Mouse (Mus musculus) lung, embryonic 14.5 days (tissue): ENCODE results near the gene Myl9. TPM values are rescaled to one million over a fixed set of nuclear protein-coding genes. Genes with fewer than 3 reads are reported as not detected.
"Not testable (repeated sequence)": the region's sequence is repeated elsewhere in the genome, so short reads cannot be mapped to it uniquely, and the experiment has no call there.

Source experiments
- ATAC-seq: fragments of 200-750 bp; cut with Nextera tagmentation; 2 replicates; pipeline ENCODE4 v1.8.0; 2017; ENCODE audit warnings: mild to moderate bottlenecking, moderate TSS enrichment, moderate library complexity; ENCODE audit not compliant: insufficient read depth
- DNase-seq: peaks from one replicate; pipeline ENCODE4 v3.0.0-alpha.2; 2015
- H3K27ac ChIP-seq: fragments of 300-500 bp; sonication (generic); 2 replicates; pipeline ENCODE4 v1.5.1; 2014; ENCODE audit warnings: low read depth, mild to moderate bottlenecking, moderate library complexity
- H3K27me3 ChIP-seq: fragments of 300-500 bp; sonication (generic); 2 replicates; pipeline ENCODE4 v1.6.1; 2014; ENCODE audit warnings: low read length, control low read depth; ENCODE audit not compliant: insufficient read depth
- H3K36me3 ChIP-seq: fragments of 300-500 bp; sonication (generic); 2 replicates; pipeline ENCODE4 v1.6.1; 2014; ENCODE audit warnings: control low read depth; ENCODE audit not compliant: insufficient read depth
- H3K4me1 ChIP-seq: fragments of 300-500 bp; sonication (generic); 2 replicates; pipeline ENCODE4 v1.6.1; 2014; ENCODE audit warnings: antibody characterized with exemption, control low read depth; ENCODE audit not compliant: insufficient read depth
- H3K4me2 ChIP-seq: fragments of 300-500 bp; sonication (generic); 2 replicates; pipeline ENCODE4 v1.6.1; 2014; ENCODE audit warnings: mild to moderate bottlenecking
- H3K4me3 ChIP-seq: fragments of 300-500 bp; sonication (generic); 2 replicates; pipeline ENCODE4 v1.5.1; 2014; ENCODE audit warnings: low read depth, low read length
- H3K9ac ChIP-seq: fragments of 300-500 bp; sonication (generic); 2 replicates; pipeline ENCODE4 v1.6.1; 2014
- H3K9me3 ChIP-seq: fragments of 300-500 bp; sonication (generic); 2 replicates; pipeline ENCODE4 v1.6.1; 2016; ENCODE audit warnings: low read depth, low read length, control low read depth
- CTCF ChIP-seq: IDR thresholded peaks from 2 replicates; pipeline ENCODE4 v1.5.1; 2016; ENCODE audit warnings: antibody characterized with exemption, low read depth
- WGBS: fragments of 180-500 bp; shearing (Covaris S2); extraction: QIAGEN DNeasy Blood & Tissue Kit; methylation state at CpG from one replicate; pipeline ENCODE4 v1.1.7; 2014; 5-methylcytosine and 5-hydroxymethylcytosine counted together
- polyA plus RNA-seq: library from polyadenylated mRNA; unstranded; fragments of >200 nt; fragmentation: Nextera tagmentation; extraction: Ambion mirVana; gene quantifications from 2 replicates; pipeline ENCODE4 v1.2.1, GENCODE M21; 2014

The Myl9 gene
- polyA plus RNA-seq, 1 experiment from 2014 or later: 397 TPM

GRCm38 (mm10) chr2:156801045-156801444 lies 25.8 kb downstream of the Myl9 start:
- DNase-seq (no peak), ATAC-seq (no peak)
- Histone ChIP-seq H3K9ac (no peak overlapping the region), H3K4me2 (no peak overlapping the region), H3K4me3 (no peak overlapping the region), H3K27ac (no peak overlapping the region), H3K9me3 (peaks cover 5% of the 10 kb centered on the region; the same call in 1 of the 2 replicates), H3K36me3 (no peaks in the 10 kb centered on the region), H3K27me3 (no peaks in the 10 kb centered on the region), H3K4me1 (no peaks in the 10 kb centered on the region)
- 64% methylated on average over 4 of the region's 4 CpGs for WGBS
- no peak for TF ChIP-seq CTCF

GRCm38 (mm10) chr2:156802116-156802515 lies 26.9 kb downstream of the Myl9 start:
- H3K4me1 ChIP-seq, H3K9me3 ChIP-seq, H3K9ac ChIP-seq, DNase-seq, H3K27me3 ChIP-seq, ATAC-seq, H3K27ac ChIP-seq, H3K4me2 ChIP-seq, H3K4me3 ChIP-seq, H3K36me3 ChIP-seq: not testable (repeated sequence)
- 30% methylated on average over 9 of the region's 9 CpGs for WGBS

GRCm38 (mm10) chr2:156803698-156804372 lies 28.6 kb downstream of the Myl9 start:
- no peak overlapping the region for H3K27ac ChIP-seq
- H3K9ac ChIP-seq: no peak overlapping the region
- no peaks in the 10 kb centered on the region for H3K27me3 ChIP-seq
- H3K36me3 ChIP-seq: no peaks in the 10 kb centered on the region
- DNase-seq: no peak
- H3K4me1 ChIP-seq: no peaks in the 10 kb centered on the region
- no peak for TF ChIP-seq CTCF
- H3K4me2 ChIP-seq: no peak overlapping the region
- WGBS: 65% methylated on average over 4 of the region's 4 CpGs
- no peaks in the 10 kb centered on the region for H3K9me3 ChIP-seq
- H3K4me3 ChIP-seq: no peak overlapping the region
- no peak for ATAC-seq

- no peak for DNase-seq
- H3K36me3 ChIP-seq: no peaks in the 10 kb centered on the region
- no peaks in the 10 kb centered on the region for H3K27me3 ChIP-seq
- no peaks in the 10 kb centered on the region for H3K9me3 ChIP-seq
- H3K4me2 ChIP-seq: no peak overlapping the region
- H3K4me1 ChIP-seq: no peaks in the 10 kb centered on the region
- no peak for ATAC-seq
- no peak overlapping the region for H3K27ac ChIP-seq
- H3K4me3 ChIP-seq: no peak overlapping the region
- no peak overlapping the region for H3K9ac ChIP-seq
- no peak for TF ChIP-seq CTCF
- WGBS: 83% methylated on average over 4 of the region's 4 CpGs
Observed at GRCm38 (mm10) chr2:156804589-156804988, 29.4 kb downstream of the Myl9 start.

GRCm38 (mm10) chr2:156806886-156807285 lies 31.7 kb downstream of the Myl9 start:
- Histone ChIP-seq H3K9me3 (no peaks in the 10 kb centered on the region), H3K27me3 (no peaks in the 10 kb centered on the region), H3K4me1 (no peaks in the 10 kb centered on the region), H3K36me3 (no peaks in the 10 kb centered on the region), H3K4me2 (no peak overlapping the region), H3K9ac (no peak overlapping the region), H3K4me3 (no peak overlapping the region), H3K27ac (no peak overlapping the region)
- TF ChIP-seq CTCF: no peak
- DNase-seq: no peak
- ATAC-seq: no peak
- 56% methylated on average over 6 of the region's 6 CpGs for WGBS

GRCm38 (mm10) chr2:156809579-156809978 lies 34.4 kb downstream of the Myl9 start:
- peak; percentile 48; the same call in 1 of the 2 replicates for ATAC-seq
- Histone ChIP-seq H3K4me1 (peaks cover under 1% of the 10 kb centered on the region; the same call in 1 of the 2 replicates), H3K4me3 (no peak overlapping the region), H3K9me3 (no peaks in the 10 kb centered on the region), H3K27me3 (no peaks in the 10 kb centered on the region), H3K4me2 (no peak overlapping the region), H3K27ac (no peak overlapping the region), H3K36me3 (no peaks in the 10 kb centered on the region), H3K9ac (no peak overlapping the region)
- DNase-seq: peak; percentile 93
- WGBS: 30% methylated on average over 2 of the region's 2 CpGs
- peak; percentile 96 for TF ChIP-seq CTCF

GRCm38 (mm10) chr2:156810716-156811115 lies 35.5 kb downstream of the Myl9 start:
- ATAC-seq (no peak), DNase-seq (peak; percentile 18)
- Histone ChIP-seq H3K9ac (no peak overlapping the region), H3K4me1 (peaks cover 7% of the 10 kb centered on the region), H3K27me3 (no peaks in the 10 kb centered on the region), H3K9me3 (no peaks in the 10 kb centered on the region), H3K36me3 (no peaks in the 10 kb centered on the region), H3K4me3 (no peak overlapping the region), H3K4me2 (no peak overlapping the region), H3K27ac (no peak overlapping the region)
- TF ChIP-seq CTCF: no peak
- WGBS: 95% methylated on average over 10 of the region's 10 CpGs

GRCm38 (mm10) chr2:156811556-156811955 lies 36.3 kb downstream of the Myl9 start:
- no peak overlapping the region for H3K4me3 ChIP-seq
- H3K4me2 ChIP-seq: no peak overlapping the region
- DNase-seq: peak; percentile 6
- H3K27ac ChIP-seq: no peak overlapping the region
- no peaks in the 10 kb centered on the region for H3K9me3 ChIP-seq
- 67% methylated on average over 5 of the region's 5 CpGs for WGBS
- no peaks in the 10 kb centered on the region for H3K27me3 ChIP-seq
- H3K4me1 ChIP-seq: peaks cover 9% of the 10 kb centered on the region
- no peaks in the 10 kb centered on the region for H3K36me3 ChIP-seq
- ATAC-seq: no peak
- H3K9ac ChIP-seq: no peak overlapping the region
- no peak for TF ChIP-seq CTCF
